Mouse (Mus musculus): ENCODE measurements at regions not wholly inside any gene's neighbourhood (a gene's known extent, or its start where the extent isn't known, plus 50 kb on each side); places are given as distances from the start of the nearest gene placed in this dataset.

DNA sequence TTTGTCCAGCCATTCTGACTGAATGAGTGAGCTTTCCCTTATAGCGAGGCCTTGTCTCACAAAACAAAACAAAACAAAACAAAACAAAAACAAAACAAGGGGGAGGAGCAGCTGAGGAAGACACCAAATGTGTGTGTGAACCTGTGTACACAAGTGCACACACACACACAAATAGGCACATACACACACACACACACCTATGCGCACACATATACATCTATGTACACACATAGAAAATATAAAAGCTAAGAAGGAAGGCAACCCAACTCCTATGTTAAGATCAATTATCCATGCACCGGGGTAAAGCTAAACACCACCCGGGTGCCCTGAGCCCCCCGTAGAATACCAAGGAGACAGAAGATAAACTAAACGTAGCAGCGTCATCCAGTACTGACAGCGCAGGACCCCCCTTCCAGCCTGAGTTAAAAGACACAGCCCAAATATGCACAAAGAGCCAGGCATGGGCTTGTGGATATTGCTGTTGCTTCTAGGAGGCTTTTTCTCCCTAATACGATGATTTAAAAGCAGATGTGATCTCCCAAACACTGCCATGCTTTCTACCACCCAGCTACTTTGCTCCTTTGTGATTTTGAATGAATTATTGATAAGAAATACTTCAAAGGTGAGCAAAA lies 108.4 kb upstream of the Ptbp2 start:
- DNase-seq: no peak

DNA sequence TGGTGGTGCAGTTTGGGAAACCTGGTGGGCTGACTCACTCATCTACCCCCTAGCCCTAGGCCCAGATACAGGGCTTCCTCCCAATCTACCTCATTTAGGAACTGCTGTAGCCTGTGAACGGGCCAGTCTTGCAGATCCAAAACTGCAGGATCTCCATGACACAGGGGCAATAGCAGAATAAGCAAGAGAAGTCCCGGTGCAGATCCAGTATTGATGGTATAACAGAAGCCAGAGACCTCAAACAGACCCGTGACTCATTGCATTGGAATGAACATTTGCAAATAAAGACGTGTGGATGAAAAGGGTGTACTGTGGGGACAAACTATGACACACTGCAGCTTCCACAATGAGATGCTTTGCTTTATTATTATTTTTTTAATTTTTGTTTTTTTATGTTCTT lies 106.6 kb upstream of the Ptbp2 start:
- DNase-seq: no peak

DNA sequence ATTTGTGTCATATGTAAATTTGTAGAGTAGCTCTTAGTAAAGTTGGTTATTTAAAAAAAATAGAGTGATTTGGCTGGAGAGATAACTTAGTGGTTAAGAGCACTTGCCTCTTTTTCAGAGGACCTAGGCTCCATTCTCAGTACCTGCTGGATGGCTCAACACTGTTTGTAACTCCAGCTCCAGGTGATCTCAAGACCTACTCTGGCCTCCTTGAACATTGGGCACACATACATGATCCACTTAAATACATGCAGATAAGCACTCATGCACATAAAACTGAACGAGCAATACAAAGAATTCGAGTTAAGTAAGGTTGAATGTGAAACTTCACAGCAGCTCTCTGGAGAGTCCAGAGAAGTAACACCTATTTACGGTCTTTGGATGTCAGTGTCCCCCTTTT lies 104.2 kb upstream of the Ptbp2 start:
- DNase-seq: no peak

DNA sequence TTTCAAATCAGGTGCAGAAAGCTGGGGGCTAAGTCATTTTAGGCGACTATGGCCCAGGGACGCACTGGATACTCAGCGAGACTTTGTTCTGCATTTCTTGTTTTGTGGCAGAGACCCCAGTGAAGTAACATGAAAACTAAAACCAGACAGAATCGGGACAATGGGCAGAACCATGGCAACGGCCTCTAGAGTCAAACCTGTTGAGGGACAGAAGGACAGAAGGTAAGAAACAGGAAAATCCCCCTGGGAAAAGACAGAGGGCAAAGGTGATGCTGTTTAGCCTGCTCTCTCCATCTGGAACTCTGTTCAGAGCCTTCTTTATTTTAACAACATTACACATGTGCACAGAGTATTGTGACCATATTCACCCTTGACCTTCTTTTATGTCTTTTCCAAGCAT lies 92.1 kb upstream of the Ptbp2 start:
- no peak for DNase-seq

DNA sequence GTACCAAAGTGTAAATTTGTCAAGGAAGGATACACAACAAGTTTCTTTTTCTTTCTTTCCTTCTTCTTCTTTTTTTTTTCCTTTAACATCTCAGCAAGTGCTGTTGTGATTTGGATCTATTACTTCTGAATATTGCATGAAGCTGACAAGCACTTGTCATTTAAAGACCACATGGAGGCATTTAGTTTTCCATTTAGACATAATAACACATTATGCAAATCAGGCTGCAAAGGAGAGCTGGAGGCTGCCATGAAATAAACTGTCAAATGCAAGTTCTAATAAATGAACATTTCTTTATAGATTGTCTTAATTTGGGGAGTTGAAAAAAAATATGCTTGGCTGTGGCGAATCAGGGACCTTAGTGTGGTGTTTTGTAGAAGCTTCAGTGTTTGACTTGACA lies 90.8 kb upstream of the Ptbp2 start:
- DNase-seq: no peak

GRCm38 (mm10) chr3:119862194-119862957 lies 78.1 kb upstream of the Ptbp2 start:
- peak; percentile 32 for DNase-seq

All from right cerebral cortex, adult 18-20 months (tissue).